Mouse (Mus musculus) stomach, embryonic 16.5 days (tissue): Measurements from ENCODE around the gene Hsd17b1. TPM values are rescaled to one million over a fixed set of nuclear protein-coding genes. Genes with fewer than 3 reads are reported as not detected.

ENCODE experiments used
- ATAC-seq: fragments of 200-750 bp; cut with Nextera tagmentation; 2 replicates; pipeline ENCODE4 v1.8.0; 2017; ENCODE audit warnings: moderate number of reproducible peaks, moderate TSS enrichment; ENCODE audit not compliant: insufficient read depth, low FRiP score
- H3K27ac ChIP-seq: fragments of 300-500 bp; sonication (generic); 2 replicates; pipeline ENCODE4 v1.5.1; 2014; ENCODE audit warnings: low read length
- H3K27me3 ChIP-seq: fragments of 300-500 bp; sonication (generic); 2 replicates; pipeline ENCODE4 v1.6.1; 2014; ENCODE audit warnings: low read length, control low read depth, mixed read lengths; ENCODE audit not compliant: control insufficient read depth, insufficient read depth
- H3K36me3 ChIP-seq: fragments of 300-500 bp; sonication (generic); 2 replicates; pipeline ENCODE4 v1.6.1; 2014; ENCODE audit warnings: low read length; ENCODE audit not compliant: control insufficient read depth, insufficient read depth
- H3K4me1 ChIP-seq: fragments of 300-500 bp; sonication (generic); 2 replicates; pipeline ENCODE4 v1.6.1; 2014; ENCODE audit warnings: low read length, control low read depth, mixed read lengths; ENCODE audit not compliant: control insufficient read depth, insufficient read depth
- H3K4me2 ChIP-seq: fragments of 300-500 bp; sonication (generic); 2 replicates; pipeline ENCODE4 v1.6.1; 2014; ENCODE audit warnings: low read depth, low read length, mixed read lengths
- H3K4me3 ChIP-seq: fragments of 300-500 bp; sonication (generic); replicated peaks from 2 replicates; pipeline ENCODE4 v1.5.1; 2014; ENCODE audit warnings: mild to moderate bottlenecking, low read length
- H3K9ac ChIP-seq: fragments of 300-500 bp; sonication (generic); 2 replicates; pipeline ENCODE4 v1.6.1; 2014; ENCODE audit warnings: low read length
- H3K9me3 ChIP-seq: fragments of 300-500 bp; sonication (generic); replicated peaks from 2 replicates; pipeline ENCODE4 v1.6.1; 2016; ENCODE audit warnings: low read length, control low read depth; ENCODE audit not compliant: control insufficient read depth
- whole genome bisulfite sequencing: fragments of 180-500 bp; shearing (Covaris S2); extraction: QIAGEN DNeasy Blood & Tissue Kit; methylation state at CpG from one replicate; pipeline ENCODE4 v1.1.7; 2014; 5-methylcytosine and 5-hydroxymethylcytosine counted together
- polyA plus RNA-seq: library from polyadenylated mRNA; unstranded; fragments of >200 nt; fragmentation: Nextera tagmentation; extraction: Ambion mirVana; gene quantifications from 2 replicates; pipeline ENCODE4 v1.2.1, GENCODE M21; 2015

Hsd17b1 gene
- polyA plus RNA-seq, 1 experiment from 2014 or later = 0.30 TPM

- whole genome bisulfite sequencing = 93% methylated on average over 4 of the region's 4 CpGs
- Histone ChIP-seq H3K4me1 (no peaks in the 10 kb centered on the region), H3K4me3 (no peak overlapping the region), H3K27ac (no peak overlapping the region), H3K9ac (no peak overlapping the region), H3K27me3 (no peaks in the 10 kb centered on the region), H3K36me3 (peaks cover 16% of the 10 kb centered on the region; the same call in 1 of the 2 replicates), H3K9me3 (no peaks in the 10 kb centered on the region), H3K4me2 (no peak overlapping the region)
- no peak for ATAC-seq
Measured at GRCm38 (mm10) chr11:101045826-101046225, 32.4 kb upstream of the Hsd17b1 start.

GRCm38 (mm10) chr11:101046440-101046839 lies 31.8 kb upstream of the Hsd17b1 start:
- H3K4me2 ChIP-seq = no peak overlapping the region
- no peak overlapping the region for H3K27ac ChIP-seq
- peaks cover 16% of the 10 kb centered on the region; the same call in 1 of the 2 replicates for H3K36me3 ChIP-seq
- H3K27me3 ChIP-seq = no peaks in the 10 kb centered on the region
- no peaks in the 10 kb centered on the region for H3K9me3 ChIP-seq
- no peak for ATAC-seq
- WGBS = 66% methylated on average over 9 of the region's 9 CpGs
- no peak overlapping the region for H3K9ac ChIP-seq
- no peaks in the 10 kb centered on the region for H3K4me1 ChIP-seq
- no peak overlapping the region for H3K4me3 ChIP-seq

GRCm38 (mm10) chr11:101047502-101047901 lies 30.7 kb upstream of the Hsd17b1 start:
- Histone ChIP-seq H3K4me2 (no peak overlapping the region), H3K9ac (no peak overlapping the region), H3K27ac (no peak overlapping the region), H3K27me3 (no peaks in the 10 kb centered on the region), H3K9me3 (no peaks in the 10 kb centered on the region), H3K4me3 (no peak overlapping the region), H3K36me3 (peaks cover 16% of the 10 kb centered on the region; the same call in 1 of the 2 replicates), H3K4me1 (0 out of 2 replicates have a peak, but pooled peaks cover 2% of the 10 kb centered on the region)
- no peak for ATAC-seq
- 84% methylated on average over 3 of the region's 3 CpGs for WGBS

DNA sequence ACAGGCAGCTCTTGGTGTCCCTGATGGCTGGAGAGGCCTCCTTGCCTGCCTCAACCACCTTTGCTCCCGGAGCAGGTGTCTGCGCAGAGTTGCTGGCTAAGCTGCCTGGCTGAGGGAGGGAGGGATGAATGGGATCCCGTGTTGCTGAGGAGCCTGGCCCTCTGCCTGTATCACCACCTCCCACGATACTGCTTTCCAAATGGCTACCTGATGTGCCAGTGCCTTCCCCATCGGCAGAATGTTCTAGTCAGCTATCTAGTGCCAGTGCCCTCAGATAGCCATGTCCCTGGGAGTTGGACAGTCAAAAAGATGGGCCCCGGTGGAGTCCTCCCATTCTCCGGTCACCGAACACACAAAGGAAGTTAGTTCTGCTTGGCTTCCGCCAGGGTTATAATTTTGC lies 27.9 kb upstream of the Hsd17b1 start:
- ATAC-seq = no peak
- Histone ChIP-seq H3K9ac (no peak overlapping the region), H3K27me3 (no peaks in the 10 kb centered on the region), H3K4me2 (no peak overlapping the region), H3K27ac (no peak overlapping the region), H3K4me1 (peaks cover 8% of the 10 kb centered on the region; the same call in 1 of the 2 replicates), H3K4me3 (no peak overlapping the region), H3K9me3 (no peaks in the 10 kb centered on the region), H3K36me3 (peaks cover 16% of the 10 kb centered on the region; the same call in 1 of the 2 replicates)
- 91% methylated on average over 9 of the region's 9 CpGs for WGBS

- H3K4me2 ChIP-seq = no peak overlapping the region
- 92% methylated on average over 6 of the region's 6 CpGs for WGBS
- no peak overlapping the region for H3K4me3 ChIP-seq
- no peak overlapping the region for H3K27ac ChIP-seq
- H3K9ac ChIP-seq = no peak overlapping the region
- peaks cover 14% of the 10 kb centered on the region; the same call in 1 of the 2 replicates for H3K4me1 ChIP-seq
- H3K36me3 ChIP-seq = peaks cover 12% of the 10 kb centered on the region; the same call in 1 of the 2 replicates
- H3K27me3 ChIP-seq = no peaks in the 10 kb centered on the region
- H3K9me3 ChIP-seq = no peaks in the 10 kb centered on the region
- no peak for ATAC-seq
Measured at GRCm38 (mm10) chr11:101051051-101051493, 27.1 kb upstream of the Hsd17b1 start.

GRCm38 (mm10) chr11:101051617-101052016 lies 26.6 kb upstream of the Hsd17b1 start:
- Histone ChIP-seq H3K36me3 (peaks cover 9% of the 10 kb centered on the region; the same call in 1 of the 2 replicates), H3K9ac (no peak overlapping the region), H3K9me3 (no peaks in the 10 kb centered on the region), H3K4me1 (peaks cover 19% of the 10 kb centered on the region), H3K4me2 (no peak overlapping the region), H3K4me3 (no peak overlapping the region), H3K27ac (peak overlapping the region; percentile 91; the same call in 1 of the 2 replicates), H3K27me3 (no peaks in the 10 kb centered on the region)
- WGBS = 84% methylated on average over 8 of the region's 8 CpGs
- ATAC-seq = no peak

DNA sequence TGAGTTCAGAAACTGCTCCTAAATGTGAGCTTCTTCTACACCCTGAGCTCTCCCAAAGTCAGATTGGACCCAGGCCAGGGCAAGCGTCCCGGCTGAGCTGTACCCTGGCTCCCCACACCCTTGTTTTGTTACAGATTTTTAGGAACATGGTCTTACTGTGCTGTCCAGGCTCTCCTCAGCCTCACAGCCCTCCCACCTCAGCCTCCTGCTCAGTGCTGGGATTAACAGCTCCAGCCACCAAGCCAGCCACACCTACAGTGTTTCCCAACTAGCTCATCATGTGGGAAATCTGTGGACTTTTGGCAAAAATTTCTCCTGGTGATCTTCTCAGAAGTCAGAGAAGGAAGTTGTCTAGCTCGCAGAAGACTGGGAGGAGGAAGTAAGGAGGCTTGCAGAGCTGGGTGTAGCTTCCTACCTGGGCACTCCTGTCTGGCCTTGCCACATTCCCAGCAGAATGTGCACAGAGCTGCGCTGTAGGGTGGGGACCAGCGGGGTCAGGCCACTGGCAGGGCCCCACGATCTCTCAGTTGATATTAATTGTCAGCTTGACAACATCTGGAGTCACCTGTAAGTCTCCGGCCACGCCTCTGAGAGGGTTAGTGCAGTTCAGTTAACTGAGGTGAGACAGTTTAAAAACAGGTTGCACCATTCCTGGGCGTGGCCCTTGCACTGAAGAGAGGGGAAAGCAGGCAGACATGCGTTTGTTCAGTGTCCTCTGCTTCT lies 25.3 kb upstream of the Hsd17b1 start:
- no peak overlapping the region for H3K4me2 ChIP-seq
- peak; percentile 54; the same call in 1 of the 2 replicates for ATAC-seq
- H3K4me3 ChIP-seq = no peak overlapping the region
- peaks cover 30% of the 10 kb centered on the region for H3K4me1 ChIP-seq
- H3K27ac ChIP-seq = peak overlapping the region; percentile 91
- H3K36me3 ChIP-seq = peaks cover 9% of the 10 kb centered on the region; the same call in 1 of the 2 replicates
- peak overlapping the region; percentile 50 for H3K9ac ChIP-seq
- no peaks in the 10 kb centered on the region for H3K9me3 ChIP-seq
- no peaks in the 10 kb centered on the region for H3K27me3 ChIP-seq
- 69% methylated on average over 10 of the region's 10 CpGs for WGBS

DNA sequence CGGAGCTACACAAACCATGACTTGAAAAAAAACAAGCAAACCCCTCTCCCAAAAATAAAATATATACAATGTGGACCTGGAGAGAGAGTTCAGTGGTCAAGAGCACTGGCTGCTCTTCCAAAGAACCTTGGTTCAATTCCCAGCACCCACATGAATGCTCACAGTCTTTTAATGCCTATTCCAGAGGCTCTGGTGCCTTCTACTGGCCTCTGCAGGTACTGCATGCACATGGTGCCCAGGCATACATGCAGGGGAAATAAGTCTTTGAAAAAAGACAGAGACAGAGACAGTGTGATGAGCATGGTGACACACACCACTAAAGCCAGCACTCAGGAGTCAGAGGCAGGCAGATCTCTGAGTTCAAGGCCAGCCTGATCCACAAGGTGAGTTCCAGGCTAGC lies 24.2 kb upstream of the Hsd17b1 start:
- no peak overlapping the region for H3K4me3 ChIP-seq
- no peaks in the 10 kb centered on the region for H3K9me3 ChIP-seq
- 0 out of 2 replicates have a peak, but pooled peaks cover 5% of the 10 kb centered on the region for H3K36me3 ChIP-seq
- no peak for ATAC-seq
- 100% methylated on average over 1 of the region's 1 CpGs for WGBS
- H3K4me1 ChIP-seq = peaks cover 40% of the 10 kb centered on the region
- H3K27me3 ChIP-seq = no peaks in the 10 kb centered on the region
- no peak overlapping the region for H3K4me2 ChIP-seq
- H3K9ac ChIP-seq = no peak overlapping the region
- H3K27ac ChIP-seq = peak overlapping the region; percentile 91; the same call in 1 of the 2 replicates

- H3K9ac ChIP-seq = no peak overlapping the region
- 0 out of 2 replicates have a peak, but pooled peaks cover 5% of the 10 kb centered on the region for H3K36me3 ChIP-seq
- no peak overlapping the region for H3K4me2 ChIP-seq
- no peaks in the 10 kb centered on the region for H3K27me3 ChIP-seq
- WGBS = 78% methylated on average over 14 of the region's 14 CpGs
- peaks cover 51% of the 10 kb centered on the region for H3K4me1 ChIP-seq
- no peak overlapping the region for H3K4me3 ChIP-seq
- ATAC-seq = no peak
- H3K9me3 ChIP-seq = no peaks in the 10 kb centered on the region
- H3K27ac ChIP-seq = no peak overlapping the region
Measured at GRCm38 (mm10) chr11:101055418-101055817, 22.8 kb upstream of the Hsd17b1 start.
